Mouse (Mus musculus): ENCODE data around the gene Acsl5. TPM values are rescaled to one million over a fixed set of nuclear protein-coding genes. Genes with fewer than 3 reads are reported as not detected.

Acsl5 gene
- polyA plus RNA-seq, 1 experiment from 2014 or later, result 26.3 TPM

DNA sequence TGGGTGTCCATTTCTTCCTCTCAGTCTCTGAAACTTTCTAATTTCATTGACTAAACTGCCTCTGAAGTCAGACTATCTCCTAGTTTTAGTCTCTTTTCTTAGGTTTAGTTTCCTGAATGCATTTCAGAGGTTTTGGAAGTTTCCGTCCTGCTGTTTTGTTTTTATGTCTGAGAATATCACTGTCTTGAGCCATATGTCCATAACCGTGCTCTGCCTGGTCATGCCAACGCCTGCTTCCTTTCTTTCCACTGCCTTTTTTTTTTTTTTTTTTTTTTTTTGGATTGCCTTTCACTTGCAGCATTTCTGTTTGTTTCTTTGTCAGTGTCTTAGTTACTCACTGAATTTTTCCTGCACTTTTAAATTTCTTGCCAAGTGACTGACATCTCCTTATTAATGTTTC is 48.8 kb downstream of the Acsl5 start:
- H3K4me2 ChIP-seq, result no peak overlapping the region
- H3K4me3 ChIP-seq, result no peak overlapping the region
- no peaks in the 10 kb centered on the region for H3K4me1 ChIP-seq (replicated peaks)
- H3K27ac ChIP-seq, result no peak overlapping the region
- 77% methylated on average over 3 of the region's 3 CpGs for WGBS
- ATAC-seq (replicated peaks; ENCODE audit: insufficient number of reproducible peaks, insufficient read depth, low FRiP score, low read depth), result no peak
- no peaks in the 10 kb centered on the region for H3K27me3 ChIP-seq
- no peak overlapping the region for H3K9ac ChIP-seq
- no peaks in the 10 kb centered on the region for H3K9me3 ChIP-seq (replicated peaks)
- H3K36me3 ChIP-seq, result peaks cover 76% of the 10 kb centered on the region

DNA sequence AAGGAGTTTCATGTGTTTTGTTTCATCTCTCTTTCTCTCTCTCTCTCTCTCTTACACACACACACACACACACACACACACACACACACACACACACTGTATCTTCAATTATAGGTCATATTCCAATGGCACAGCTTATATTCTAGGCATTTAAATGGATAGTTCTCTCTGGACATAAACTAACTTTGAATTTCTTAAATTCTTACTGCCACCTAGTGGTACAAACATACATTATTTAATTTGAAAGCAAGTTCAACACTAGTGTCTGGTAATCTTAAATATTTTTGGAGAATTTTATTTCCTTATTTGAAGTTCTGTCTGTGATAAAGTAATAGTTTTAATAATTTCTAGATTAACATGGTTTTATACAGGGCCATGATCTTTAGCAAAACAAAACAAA is 53.3 kb downstream of the Acsl5 start:
- Histone ChIP-seq H3K4me2 (no peak overlapping the region), H3K27ac (no peak overlapping the region), H3K9me3 (replicated peaks) (no peaks in the 10 kb centered on the region), H3K4me1 (replicated peaks) (no peaks in the 10 kb centered on the region), H3K36me3 (peaks cover 69% of the 10 kb centered on the region), H3K27me3 (no peaks in the 10 kb centered on the region), H3K4me3 (no peak overlapping the region), H3K9ac (no peak overlapping the region)
- no peak for ATAC-seq (replicated peaks; ENCODE audit: insufficient number of reproducible peaks, insufficient read depth, low FRiP score, low read depth)

DNA sequence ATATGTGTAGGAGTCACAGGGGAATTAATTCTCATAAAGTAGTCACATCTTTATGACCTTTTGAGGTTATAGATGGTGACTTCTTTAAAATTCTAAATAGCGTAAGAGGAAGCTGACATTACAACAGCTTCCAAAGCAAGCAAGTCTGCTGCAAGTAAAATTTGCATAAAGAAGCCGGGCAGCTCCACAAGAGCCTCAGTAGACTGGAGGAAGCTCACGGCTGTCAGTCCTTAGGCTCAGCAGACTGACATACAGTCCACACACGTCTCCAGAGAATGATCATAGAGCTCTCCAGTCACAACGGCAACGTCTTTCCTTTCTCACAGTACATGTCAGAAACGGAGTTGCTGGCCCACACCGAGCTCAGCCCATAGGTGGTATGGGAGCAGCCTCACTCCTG is 60.1 kb downstream of the Acsl5 start:
- no peak for ATAC-seq (replicated peaks; ENCODE audit: insufficient number of reproducible peaks, insufficient read depth, low FRiP score, low read depth)
- Histone ChIP-seq H3K4me3 (no peak overlapping the region), H3K4me1 (replicated peaks) (peaks cover 24% of the 10 kb centered on the region), H3K4me2 (no peak overlapping the region), H3K9ac (no peak overlapping the region), H3K27me3 (no peaks in the 10 kb centered on the region), H3K9me3 (replicated peaks) (no peaks in the 10 kb centered on the region), H3K36me3 (peaks cover 53% of the 10 kb centered on the region), H3K27ac (no peak overlapping the region)
- WGBS, result 85% methylated on average over 8 of the region's 8 CpGs

DNA sequence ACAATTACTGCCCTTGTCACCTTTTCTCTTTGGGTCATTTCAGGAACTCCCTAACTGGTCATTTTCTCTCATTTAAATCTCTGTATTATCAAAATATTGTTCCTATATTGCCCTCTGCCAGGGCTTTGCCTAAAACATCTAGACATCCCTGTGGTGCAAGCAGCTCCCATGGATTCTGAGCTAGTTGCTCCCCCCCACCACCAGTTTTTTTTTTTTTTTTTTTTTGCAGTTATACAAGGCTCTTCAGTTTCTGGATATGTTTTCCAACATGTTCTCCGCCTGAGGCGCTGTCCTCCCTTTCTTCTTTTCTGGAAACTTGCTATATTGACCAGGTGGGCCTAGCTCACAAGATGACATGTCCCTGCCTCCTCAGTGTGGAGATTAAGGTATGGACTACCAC is 61.9 kb downstream of the Acsl5 start:
- ATAC-seq (replicated peaks; ENCODE audit: insufficient number of reproducible peaks, insufficient read depth, low FRiP score, low read depth), result no peak
- Histone ChIP-seq H3K36me3 (peaks cover 39% of the 10 kb centered on the region), H3K4me1 (replicated peaks) (peaks cover 27% of the 10 kb centered on the region), H3K27ac (no peak overlapping the region), H3K27me3 (no peaks in the 10 kb centered on the region), H3K4me3 (no peak overlapping the region), H3K4me2 (no peak overlapping the region), H3K9ac (no peak overlapping the region), H3K9me3 (replicated peaks) (no peaks in the 10 kb centered on the region)
- 84% methylated on average over 2 of the region's 2 CpGs for WGBS

DNA sequence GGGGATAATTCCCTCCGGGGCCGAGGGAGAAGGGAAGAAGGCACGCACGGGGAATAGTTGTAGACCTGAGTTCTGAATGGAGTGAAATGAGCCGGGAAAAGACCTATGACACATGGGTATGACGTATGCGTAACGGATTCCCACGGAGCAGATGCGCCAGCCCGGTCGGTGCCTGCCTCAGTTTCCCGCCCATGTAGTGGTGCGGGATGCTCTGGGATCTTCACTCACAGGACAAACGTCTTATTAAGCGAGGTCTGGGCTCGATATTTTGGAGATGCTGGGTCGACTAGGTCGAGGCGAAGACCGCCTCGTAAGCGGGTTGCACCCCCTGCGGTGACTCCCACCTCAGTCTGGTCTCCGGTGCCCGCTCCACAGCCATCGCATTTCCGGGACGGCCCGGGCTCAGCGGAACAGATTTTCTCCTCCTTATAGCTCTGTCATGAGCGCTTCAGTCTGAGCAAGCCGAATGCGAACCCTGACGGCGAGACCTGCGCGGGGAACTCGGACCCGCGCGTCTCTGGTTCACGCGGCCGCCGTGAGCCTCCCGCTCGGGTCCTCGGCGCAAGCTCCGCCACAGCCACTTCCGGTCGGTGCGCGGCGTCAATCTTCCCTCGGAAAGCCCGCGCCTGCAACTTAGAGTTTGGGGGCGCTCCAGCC is 63.8 kb downstream of the Acsl5 start, which contains the start of gene Zdhhc6:
Gene Zdhhc6, minus strand, starts transcription at position 581 of the 657 bp plus-strand sequence.
- H3K36me3 ChIP-seq, result peaks cover 19% of the 10 kb centered on the region
- peak within 1 kb of the TSS; percentile 77 for H3K4me3 ChIP-seq
- peak within 1 kb of the TSS; percentile 80 for H3K4me2 ChIP-seq
- no peaks in the 10 kb centered on the region for H3K27me3 ChIP-seq
- no peaks in the 10 kb centered on the region for H3K9me3 ChIP-seq (replicated peaks)
- peak; percentile 61 for ATAC-seq (replicated peaks; ENCODE audit: insufficient number of reproducible peaks, insufficient read depth, low FRiP score, low read depth)
- under 1% methylated on average over 60 of the region's 60 CpGs for WGBS
- peak within 1 kb of the TSS; percentile 82 for H3K9ac ChIP-seq
- peak within 1 kb of the TSS; percentile 87 for H3K27ac ChIP-seq
- peaks cover 28% of the 10 kb centered on the region for H3K4me1 ChIP-seq (replicated peaks)

DNA sequence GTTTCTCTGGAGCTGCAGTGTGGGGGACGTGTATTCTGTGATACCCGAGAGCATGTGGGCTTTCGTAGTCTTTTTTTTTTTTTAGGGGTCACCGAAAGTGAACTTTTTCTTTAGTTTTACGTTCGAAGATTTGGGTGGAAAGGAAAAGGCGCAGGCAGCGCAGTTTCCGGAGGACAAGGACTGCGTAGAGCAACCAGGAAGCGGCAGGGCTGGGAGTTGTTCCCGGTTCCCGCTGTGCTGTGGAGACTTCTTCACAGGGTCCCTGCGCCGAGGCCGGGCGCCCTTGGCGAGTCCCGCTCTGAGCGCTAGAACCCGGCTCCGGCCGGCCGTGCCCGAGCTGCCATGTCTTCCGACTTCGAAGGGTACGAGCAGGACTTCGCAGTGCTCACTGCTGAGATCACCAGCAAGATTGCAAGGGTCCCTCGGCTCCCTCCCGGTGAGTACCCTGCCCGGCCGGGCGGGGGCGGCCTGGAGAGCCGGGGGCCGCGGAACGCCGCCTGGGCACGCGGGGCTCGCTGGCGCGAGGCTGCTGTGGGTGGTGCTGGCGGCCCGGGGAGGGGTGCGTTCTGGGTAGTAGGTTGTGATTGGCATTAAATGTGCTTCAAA is 64.5 kb downstream of the Acsl5 start, which contains the start of gene Vti1a:
Gene Vti1a, plus strand, starts transcription at position 187 of the 606 bp plus-strand sequence.
- H3K9me3 ChIP-seq (replicated peaks), result no peaks in the 10 kb centered on the region
- peak within 1 kb of the TSS; percentile 82 for H3K9ac ChIP-seq
- peaks cover 28% of the 10 kb centered on the region for H3K4me1 ChIP-seq (replicated peaks)
- H3K4me2 ChIP-seq, result peak within 1 kb of the TSS; percentile 80
- H3K27ac ChIP-seq, result peak within 1 kb of the TSS; percentile 87
- H3K27me3 ChIP-seq, result no peaks in the 10 kb centered on the region
- ATAC-seq (replicated peaks; ENCODE audit: insufficient number of reproducible peaks, insufficient read depth, low FRiP score, low read depth), result peak; percentile 90
- under 1% methylated on average over 48 of the region's 48 CpGs for WGBS
- H3K36me3 ChIP-seq, result peaks cover 13% of the 10 kb centered on the region
- H3K4me3 ChIP-seq, result peak within 1 kb of the TSS; percentile 77

DNA sequence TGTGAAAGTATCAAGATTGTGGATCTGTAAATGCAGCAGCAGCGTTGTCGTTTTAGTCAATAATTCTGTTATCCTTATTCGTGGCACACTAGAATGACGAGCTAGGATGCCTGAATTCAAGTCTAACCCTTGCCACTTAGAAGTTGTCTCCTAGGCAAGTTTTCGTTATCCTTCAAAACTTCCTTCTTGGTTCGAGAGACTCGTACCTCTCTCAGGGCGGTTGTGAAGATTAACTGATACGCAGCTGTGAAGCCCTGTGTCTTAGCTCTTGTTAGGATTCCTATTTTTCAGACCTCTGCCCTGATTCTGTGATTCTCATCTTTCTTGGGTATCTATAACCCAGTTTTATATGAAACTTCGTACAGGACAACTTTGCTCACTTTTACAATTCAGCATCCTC is 65.2 kb downstream of the Acsl5 start:
- no peaks in the 10 kb centered on the region for H3K27me3 ChIP-seq
- peak overlapping the region; percentile 82; the same call in 1 of the 2 replicates for H3K9ac ChIP-seq
- H3K4me3 ChIP-seq, result peak overlapping the region; percentile 77
- no peaks in the 10 kb centered on the region for H3K9me3 ChIP-seq (replicated peaks)
- no peak for ATAC-seq (replicated peaks; ENCODE audit: insufficient number of reproducible peaks, insufficient read depth, low FRiP score, low read depth)
- H3K4me1 ChIP-seq (replicated peaks), result peaks cover 28% of the 10 kb centered on the region
- WGBS, result 43% methylated on average over 10 of the region's 10 CpGs
- H3K4me2 ChIP-seq, result peak overlapping the region; percentile 80
- H3K27ac ChIP-seq, result no peak overlapping the region
- peaks cover 6% of the 10 kb centered on the region; the same call in 1 of the 2 replicates for H3K36me3 ChIP-seq

DNA sequence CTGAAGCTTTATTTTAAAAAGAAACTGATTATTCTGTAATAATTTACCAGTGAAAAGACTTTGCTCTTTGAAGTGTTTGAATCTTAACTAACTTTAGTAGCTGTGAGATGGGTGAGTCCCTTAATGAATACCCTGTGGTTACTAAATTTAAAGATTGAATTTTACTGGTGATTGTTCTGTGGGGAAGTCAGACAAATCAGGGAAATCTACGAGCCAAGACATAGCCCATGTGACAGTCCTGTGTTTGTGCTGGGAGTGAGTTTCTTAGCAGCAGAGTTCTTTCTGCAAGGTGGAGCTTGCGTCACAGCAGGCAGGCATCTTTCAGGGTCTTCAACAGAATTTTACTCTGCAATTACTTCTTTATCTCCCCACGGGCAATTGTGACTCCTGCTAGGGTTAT is 67.3 kb downstream of the Acsl5 start:
- Histone ChIP-seq H3K4me2 (no peak overlapping the region), H3K9me3 (replicated peaks) (no peaks in the 10 kb centered on the region), H3K27me3 (no peaks in the 10 kb centered on the region), H3K27ac (no peak overlapping the region), H3K4me3 (no peak overlapping the region), H3K9ac (no peak overlapping the region), H3K4me1 (replicated peaks) (peaks cover 18% of the 10 kb centered on the region), H3K36me3 (0 out of 2 replicates have a peak, but pooled peaks cover 4% of the 10 kb centered on the region)
- WGBS, result 53% methylated on average over 3 of the region's 3 CpGs
- ATAC-seq (replicated peaks; ENCODE audit: insufficient number of reproducible peaks, insufficient read depth, low FRiP score, low read depth), result no peak

DNA sequence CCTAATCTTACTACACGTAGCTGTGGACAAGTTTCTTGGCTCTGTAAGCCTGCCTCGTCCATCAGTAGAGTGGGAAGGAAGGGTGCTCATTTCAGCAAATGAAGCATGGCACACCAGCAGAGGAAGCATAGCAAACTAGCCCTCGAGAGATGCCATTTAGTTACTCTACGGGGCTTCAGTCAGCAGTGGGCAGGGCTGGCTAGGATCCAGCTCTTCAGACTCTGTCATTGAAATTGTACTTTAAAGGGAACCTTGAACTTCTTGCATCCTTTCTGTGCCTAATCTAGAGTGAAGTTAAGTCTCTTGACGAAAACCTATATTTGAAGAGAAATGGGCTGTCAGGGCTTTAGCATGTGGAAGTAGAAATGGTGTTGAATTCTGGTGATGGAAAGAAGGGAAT is 67.8 kb downstream of the Acsl5 start:
- WGBS, result 47% methylated on average over 5 of the region's 5 CpGs
- Histone ChIP-seq H3K27me3 (no peaks in the 10 kb centered on the region), H3K9ac (no peak overlapping the region), H3K36me3 (0 out of 2 replicates have a peak, but pooled peaks cover 4% of the 10 kb centered on the region), H3K27ac (no peak overlapping the region), H3K9me3 (replicated peaks) (no peaks in the 10 kb centered on the region), H3K4me3 (no peak overlapping the region), H3K4me2 (no peak overlapping the region), H3K4me1 (replicated peaks) (peaks cover 14% of the 10 kb centered on the region)
- ATAC-seq (replicated peaks; ENCODE audit: insufficient number of reproducible peaks, insufficient read depth, low FRiP score, low read depth), result no peak

DNA sequence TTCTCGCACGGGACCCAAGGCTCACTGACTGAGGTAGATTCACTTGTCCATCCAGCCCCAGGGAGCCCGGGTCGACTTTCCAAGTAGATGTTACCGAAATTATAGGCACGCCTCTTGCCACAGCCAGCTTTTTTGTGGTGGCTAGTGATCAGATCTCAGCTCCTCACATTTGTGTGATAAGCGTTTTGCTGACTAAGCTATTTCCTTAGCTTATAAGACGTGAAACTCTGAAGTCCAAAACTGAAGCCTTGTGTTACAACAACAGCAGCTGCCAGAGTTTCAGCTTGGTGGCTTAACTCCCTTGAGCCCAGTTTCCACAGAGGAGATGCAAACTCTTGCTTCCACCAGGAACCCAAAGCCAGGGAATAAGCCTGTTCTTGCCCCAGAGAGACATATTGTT is 70.9 kb downstream of the Acsl5 start:
- no peak overlapping the region for H3K27ac ChIP-seq
- H3K4me2 ChIP-seq, result no peak overlapping the region
- H3K4me3 ChIP-seq, result no peak overlapping the region
- no peak overlapping the region for H3K9ac ChIP-seq
- 0 out of 2 replicates have a peak, but pooled peaks cover 2% of the 10 kb centered on the region for H3K4me1 ChIP-seq (replicated peaks)
- no peak for ATAC-seq (replicated peaks; ENCODE audit: insufficient number of reproducible peaks, insufficient read depth, low FRiP score, low read depth)
- 90% methylated on average over 8 of the region's 8 CpGs for WGBS
- H3K9me3 ChIP-seq (replicated peaks), result no peaks in the 10 kb centered on the region
- 0 out of 2 replicates have a peak, but pooled peaks cover 4% of the 10 kb centered on the region for H3K36me3 ChIP-seq
- no peaks in the 10 kb centered on the region for H3K27me3 ChIP-seq

DNA sequence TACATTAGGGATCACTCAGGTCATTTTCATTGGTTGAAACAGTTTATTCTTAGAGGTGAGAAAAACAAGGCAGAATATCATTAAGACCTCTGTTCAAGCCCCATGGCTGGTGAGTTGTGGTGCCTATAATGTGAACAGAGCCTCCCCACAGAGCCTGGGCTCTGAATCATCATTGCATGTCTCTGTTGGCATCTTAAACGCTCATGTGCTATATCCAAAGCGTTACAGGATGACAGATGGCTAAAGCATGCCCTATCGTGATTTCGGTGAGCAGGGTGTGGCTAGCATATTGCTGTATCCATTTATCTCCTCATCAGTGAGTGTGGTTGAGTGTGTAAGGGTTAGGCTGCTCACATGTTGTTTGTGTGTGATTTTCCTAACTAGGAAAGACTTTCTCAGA is 75.8 kb downstream of the Acsl5 start:
- 80% methylated on average over 4 of the region's 4 CpGs for WGBS
- Histone ChIP-seq H3K4me2 (no peak overlapping the region), H3K27me3 (no peaks in the 10 kb centered on the region), H3K27ac (no peak overlapping the region), H3K4me1 (replicated peaks) (peaks cover 6% of the 10 kb centered on the region), H3K9ac (no peak overlapping the region), H3K4me3 (no peak overlapping the region), H3K36me3 (peaks cover 18% of the 10 kb centered on the region; the same call in 1 of the 2 replicates), H3K9me3 (replicated peaks) (no peaks in the 10 kb centered on the region)
- no peak for ATAC-seq (replicated peaks; ENCODE audit: insufficient number of reproducible peaks, insufficient read depth, low FRiP score, low read depth)

DNA sequence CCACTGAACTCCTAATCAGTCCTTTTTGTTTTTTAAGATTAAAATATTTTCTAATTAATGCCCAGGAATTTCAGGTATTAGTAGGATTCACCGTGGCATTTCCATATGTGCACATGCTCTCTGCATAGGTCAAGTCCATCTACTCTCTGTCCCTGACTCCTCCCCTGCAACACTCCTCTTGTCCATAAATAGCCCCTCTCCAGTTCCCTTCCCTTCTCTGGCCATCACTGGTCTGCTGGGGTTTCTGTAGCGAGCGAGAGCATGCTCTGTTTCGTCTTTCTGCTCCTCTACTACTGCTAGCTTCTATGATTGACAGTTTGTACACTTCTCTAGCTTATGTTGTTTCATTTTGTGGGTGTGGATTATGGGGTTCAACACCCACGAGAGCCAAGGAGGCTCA is 80.0 kb downstream of the Acsl5 start:
- H3K9ac ChIP-seq, result no peak overlapping the region
- H3K9me3 ChIP-seq (replicated peaks), result no peaks in the 10 kb centered on the region
- no peak for ATAC-seq (replicated peaks; ENCODE audit: insufficient number of reproducible peaks, insufficient read depth, low FRiP score, low read depth)
- peaks cover 14% of the 10 kb centered on the region; the same call in 1 of the 2 replicates for H3K36me3 ChIP-seq
- no peak overlapping the region for H3K4me2 ChIP-seq
- H3K4me3 ChIP-seq, result no peak overlapping the region
- no peak overlapping the region for H3K27ac ChIP-seq
- 49% methylated on average over 5 of the region's 5 CpGs for WGBS
- no peaks in the 10 kb centered on the region for H3K27me3 ChIP-seq
- peaks cover 6% of the 10 kb centered on the region for H3K4me1 ChIP-seq (replicated peaks)
